Mouse (Mus musculus) neutrophil, adult 5-6 weeks (primary cell): Measurements from ENCODE around the gene Vav3. TPM values are rescaled to one million over a fixed set of nuclear protein-coding genes. Genes with fewer than 3 reads are reported as not detected.

ENCODE experiments used
- ATAC-seq: fragments of 151-379, 151-347 bp; 2 replicates; pipeline ENCODE4 v1.8.0; 2017; ENCODE audit warnings: mild to moderate bottlenecking, moderate TSS enrichment; ENCODE audit not compliant: insufficient number of reproducible peaks, poor library complexity, low FRiP score, severe bottlenecking; ENCODE audit errors: extremely low read depth
- total RNA-seq: library from RNA; stranded (forward); fragments of 200-1000 nt; gene quantifications from 2 replicates; pipeline ENCODE4 v1.2.3, GENCODE M21; 2017

Vav3 gene
- total RNA-seq: 44.2 and 54.9 TPM in 2 replicates

DNA sequence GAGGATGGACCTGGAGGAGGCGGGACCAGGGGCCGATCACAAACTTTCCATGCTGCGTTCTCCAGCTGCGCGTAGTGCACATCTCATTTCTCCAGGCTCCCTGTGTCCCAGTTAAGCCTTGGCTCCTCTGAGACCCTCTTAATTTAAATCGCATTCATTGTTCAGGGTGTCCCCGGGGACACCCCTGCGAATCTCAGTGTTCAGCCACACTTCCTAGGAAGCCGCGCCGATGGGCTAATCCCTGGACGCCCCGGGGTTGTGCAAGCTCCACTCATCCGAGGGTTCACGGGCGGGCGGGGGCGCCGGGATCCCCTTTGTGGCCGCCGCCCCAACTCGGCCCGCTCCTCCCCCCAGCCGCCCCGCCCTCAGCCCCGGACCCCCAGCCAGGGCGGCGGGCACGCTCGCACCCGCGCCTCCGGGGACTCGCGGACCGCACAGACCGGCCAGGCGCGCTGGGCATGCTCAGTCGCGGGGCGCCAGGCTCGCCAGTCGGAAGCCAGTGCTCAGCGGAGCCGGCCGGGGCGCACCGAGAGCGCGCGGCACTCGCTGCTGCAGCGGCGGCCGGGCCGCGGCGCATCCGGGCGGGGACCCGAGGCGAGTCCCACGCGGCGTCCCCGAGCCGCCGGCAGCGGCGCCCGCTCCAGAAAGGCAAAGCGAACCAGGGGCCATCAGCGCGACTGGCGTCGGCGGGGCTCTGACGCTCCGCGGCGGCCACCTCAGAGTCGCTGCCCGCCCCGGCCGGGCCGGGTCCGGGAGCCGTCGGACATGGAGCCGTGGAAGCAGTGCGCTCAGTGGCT lies at the start of gene Vav3:
Gene Vav3, plus strand, starts transcription at position 380 of the 797 bp plus-strand sequence.
- peak; percentile 30; the same call in 1 of the 2 replicates for ATAC-seq

DNA sequence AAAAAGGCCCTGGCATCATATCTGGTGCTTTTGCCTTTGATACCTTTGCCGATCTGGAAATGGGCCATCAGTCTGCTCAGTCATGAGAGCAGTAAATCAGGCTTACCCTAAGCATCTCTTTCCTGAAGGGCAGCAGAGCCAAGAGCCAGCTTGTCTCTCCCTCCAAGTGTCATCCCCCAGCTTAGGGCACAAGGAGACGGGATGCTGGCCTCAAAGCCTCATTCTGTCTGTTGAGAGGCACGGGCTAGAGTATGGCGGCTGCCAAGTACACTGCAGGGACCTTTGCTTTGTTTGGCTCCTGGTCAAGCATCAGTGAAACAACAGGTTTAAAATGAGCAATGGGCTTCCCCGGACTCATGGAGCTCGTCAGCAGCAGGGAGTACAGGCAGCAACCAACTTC lies 41.6 kb upstream of the Vav3 start:
- no peak for ATAC-seq

DNA sequence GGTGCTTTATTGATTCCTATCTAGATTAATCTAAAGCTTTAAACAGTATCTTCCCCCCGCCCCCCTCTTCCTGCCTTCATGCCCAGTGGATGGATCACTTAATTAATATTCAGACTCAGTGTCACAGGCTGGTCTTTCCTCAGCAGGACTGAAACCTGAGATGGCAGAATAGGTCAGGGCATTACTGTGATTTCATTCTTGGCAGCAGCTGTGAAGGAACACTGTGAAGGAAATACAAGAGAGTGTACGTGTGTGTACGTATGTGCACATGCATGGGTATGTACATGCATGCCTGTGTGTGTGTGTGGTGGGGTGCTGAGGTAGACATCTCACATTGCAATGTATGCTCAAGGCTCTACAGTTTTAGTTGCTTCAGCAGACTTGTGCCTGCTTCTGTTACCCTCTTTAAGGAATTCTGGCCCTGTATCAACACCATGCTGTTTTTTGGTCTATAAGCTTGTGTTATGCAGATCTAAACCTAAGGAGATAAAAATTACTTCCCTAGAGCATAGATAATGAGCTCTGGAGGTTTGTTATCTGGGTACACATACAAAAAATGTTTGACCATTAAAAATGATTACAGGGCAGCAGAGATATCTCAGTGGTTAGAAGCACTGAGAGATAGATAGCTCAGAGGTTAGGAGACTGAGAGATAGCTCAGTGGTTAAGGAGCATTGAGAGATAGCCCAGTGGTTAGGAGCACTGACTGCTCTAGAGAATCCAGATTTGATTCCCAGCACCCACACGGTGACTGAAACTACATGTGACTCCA lies 41.0 kb upstream of the Vav3 start:
- no peak for ATAC-seq

DNA sequence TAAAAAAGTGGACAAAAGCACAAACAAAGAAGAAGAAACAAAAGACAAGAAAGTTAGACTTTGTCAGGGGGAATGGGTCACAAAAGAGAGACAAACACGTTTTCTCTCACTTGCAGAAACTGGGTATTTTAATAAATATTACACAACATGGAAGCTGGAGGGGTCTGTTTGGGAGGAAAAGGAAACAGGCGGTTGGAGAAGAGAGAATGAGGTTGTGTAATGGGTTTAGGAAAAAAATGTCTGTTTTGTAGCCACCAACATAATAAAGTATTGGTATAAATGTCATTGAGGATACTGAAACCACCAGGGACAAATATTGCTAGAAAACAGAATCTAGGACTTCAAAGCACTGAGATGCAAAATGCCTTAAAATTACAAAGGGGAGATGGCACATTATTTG lies 38.4 kb upstream of the Vav3 start:
- no peak for ATAC-seq

DNA sequence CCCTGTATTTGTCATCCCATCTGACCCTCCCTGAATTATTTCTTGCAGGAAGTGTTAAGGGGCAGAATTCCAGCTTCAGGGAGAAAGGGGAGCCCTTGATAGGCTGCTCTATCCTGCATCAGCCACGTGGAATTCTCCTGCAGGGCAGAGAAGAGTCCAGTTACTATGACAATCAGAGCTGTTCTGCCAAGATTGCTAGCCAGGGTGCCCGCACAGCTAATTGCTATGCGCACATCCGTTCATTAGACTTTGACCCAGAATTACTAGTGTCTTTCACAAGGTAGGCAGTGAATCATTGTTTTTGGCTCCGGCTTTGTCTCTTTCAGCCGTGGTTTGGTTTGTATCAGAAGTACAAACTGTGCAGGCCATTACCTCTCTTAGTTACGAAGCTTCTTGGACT lies 33.0 kb upstream of the Vav3 start:
- no peak for ATAC-seq

DNA sequence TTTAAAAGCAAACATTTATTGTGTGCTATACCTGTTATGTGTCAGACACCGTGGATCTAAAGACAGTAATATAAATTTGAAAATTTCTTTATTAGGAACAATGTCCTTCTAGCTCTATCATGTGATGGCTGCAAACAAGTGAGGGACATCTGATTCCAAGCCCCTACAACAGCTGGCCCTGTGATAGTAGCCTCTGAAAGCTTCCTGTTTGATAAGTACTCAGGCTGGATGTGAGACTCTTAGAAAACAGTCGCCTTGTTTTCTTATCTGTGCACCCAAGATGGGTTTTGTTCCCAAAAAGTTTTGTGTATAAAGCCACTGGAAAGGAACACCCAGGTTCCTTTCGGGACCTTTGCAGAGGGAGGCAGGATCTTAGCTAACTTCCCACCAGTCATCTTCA lies 32.0 kb upstream of the Vav3 start:
- ATAC-seq: no peak

DNA sequence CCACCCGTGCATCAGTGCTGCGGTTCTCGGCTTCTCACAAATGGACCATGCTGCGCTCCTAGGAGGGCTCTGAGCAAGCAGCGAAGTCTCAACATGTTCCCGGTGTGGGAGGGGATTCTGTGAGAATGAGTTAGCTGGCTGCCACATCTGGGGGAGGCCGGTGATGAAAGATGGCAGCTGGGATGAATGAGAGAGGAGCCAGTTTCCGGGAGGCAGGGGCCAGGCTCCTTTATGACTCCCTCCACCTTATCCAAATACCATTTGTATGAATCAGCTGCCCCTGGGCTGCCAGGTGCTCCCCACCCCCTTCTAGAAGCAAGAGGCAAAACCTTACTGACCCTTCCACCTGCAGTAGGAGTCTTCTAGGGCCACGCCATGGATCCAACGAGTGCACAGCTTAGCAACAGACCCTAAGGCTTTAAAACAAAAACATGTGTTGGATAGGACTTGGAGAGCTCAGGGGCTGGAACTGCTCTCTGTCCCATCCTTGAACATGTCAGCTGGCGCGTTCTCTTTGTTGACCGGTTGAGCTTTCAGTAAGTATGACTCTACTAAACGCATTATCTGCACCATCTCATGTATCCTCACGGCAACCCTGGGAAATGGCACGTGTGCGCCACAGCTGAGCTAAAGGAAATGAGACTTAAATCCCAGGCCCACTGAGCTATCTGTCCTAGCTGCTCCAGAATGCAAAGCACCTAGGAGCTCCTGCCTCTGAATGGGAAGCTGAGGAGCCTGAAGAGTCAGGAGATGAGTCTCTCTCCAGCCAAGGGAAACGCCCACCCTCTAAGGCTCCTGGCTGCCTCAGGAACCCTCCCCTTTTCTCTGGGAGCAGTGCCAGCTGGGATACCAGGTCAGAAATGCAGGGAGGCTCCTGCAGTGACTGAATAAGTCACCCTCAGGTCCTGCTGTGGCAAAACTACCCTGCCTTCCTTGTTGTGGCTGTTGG lies 30.9 kb upstream of the Vav3 start:
- ATAC-seq: no peak

DNA sequence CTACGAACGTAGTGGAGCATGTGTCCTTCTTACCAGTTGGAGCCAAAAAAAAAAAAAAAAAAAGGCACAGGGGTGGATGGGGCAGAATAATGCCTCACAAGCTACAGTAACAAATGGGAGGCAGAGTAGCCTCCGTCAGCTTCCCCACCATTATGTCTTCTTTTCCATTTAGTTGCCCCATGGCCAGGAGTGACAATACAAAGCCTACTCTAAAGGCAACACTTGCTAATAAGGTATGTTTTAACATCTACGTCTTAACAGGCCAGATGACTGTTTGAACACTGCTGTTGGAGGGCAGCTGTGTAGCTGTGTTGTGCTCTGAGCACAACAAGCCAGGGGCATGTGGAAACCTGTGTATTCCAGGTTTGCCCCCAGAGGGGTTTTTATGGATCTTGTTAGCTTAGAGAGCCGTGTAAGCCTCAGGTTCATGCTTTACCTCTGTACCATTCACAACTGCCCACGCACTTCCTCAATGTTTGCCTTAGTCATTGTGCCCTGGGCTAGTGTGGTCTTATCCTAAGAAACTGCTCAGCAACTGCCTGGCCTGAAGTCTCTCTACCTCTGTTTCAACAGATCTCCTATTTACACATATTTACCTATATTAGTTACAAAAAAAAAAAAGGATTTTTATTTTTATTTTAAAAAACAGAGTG lies 29.2 kb upstream of the Vav3 start:
- ATAC-seq: peak; percentile 76; the same call in 1 of the 2 replicates

DNA sequence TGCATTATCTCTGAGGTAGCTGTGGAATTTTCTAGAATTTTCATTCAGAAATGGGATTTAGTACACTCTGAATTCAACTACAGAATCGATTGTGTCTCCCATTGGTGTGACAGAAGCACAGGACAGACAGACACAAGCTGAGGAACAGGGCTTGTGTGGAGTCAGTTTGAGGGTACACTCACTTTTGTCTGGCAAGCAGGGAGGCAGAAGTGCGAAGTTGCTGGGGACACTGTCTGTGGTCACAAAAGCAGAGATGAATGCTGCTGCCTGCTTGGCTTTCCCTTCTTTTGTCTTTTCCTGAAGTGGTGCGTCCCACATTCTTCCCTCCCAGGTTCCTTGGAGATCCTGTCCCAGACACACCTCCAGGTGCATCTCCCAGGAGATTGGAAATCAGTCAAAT lies 28.6 kb upstream of the Vav3 start:
- no peak for ATAC-seq

DNA sequence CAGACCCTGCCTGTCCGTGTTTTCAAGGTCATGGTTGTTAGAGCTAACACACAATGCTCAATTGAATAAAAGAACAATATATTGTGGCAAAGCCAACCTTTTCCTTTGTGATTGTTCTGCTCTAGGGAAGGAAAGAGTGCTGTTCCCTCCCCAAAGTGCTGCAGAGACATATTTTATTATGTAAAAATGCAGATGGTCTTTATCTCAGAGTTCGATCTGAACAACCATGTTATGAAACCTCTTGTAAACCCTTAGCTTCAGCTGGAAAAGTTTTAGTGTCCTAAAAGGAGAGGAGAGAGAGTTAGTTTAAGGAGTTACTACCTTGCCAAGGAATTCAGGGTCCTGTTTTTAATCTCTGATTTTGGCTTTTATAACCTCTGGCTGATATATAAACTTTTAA lies 27.0 kb upstream of the Vav3 start:
- no peak for ATAC-seq

DNA sequence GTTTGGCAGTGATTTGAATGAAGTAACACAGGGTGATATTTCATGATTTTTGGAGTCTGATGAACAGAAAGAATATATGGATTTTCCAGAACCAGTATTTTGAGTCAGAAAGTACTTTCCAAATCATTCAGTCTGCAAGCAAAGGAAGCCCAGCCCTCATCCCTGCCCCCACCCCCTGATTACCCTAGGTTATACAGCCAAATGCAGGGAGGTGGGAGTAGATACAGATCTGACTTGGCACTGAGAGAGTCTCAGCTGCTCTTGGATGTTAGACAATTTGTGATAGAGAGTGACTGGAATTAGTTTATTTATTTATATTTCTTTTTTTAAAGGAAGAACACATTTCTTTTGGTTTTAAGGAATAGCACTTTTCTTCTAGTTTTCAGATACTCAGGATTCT lies 18.2 kb upstream of the Vav3 start:
- no peak for ATAC-seq

DNA sequence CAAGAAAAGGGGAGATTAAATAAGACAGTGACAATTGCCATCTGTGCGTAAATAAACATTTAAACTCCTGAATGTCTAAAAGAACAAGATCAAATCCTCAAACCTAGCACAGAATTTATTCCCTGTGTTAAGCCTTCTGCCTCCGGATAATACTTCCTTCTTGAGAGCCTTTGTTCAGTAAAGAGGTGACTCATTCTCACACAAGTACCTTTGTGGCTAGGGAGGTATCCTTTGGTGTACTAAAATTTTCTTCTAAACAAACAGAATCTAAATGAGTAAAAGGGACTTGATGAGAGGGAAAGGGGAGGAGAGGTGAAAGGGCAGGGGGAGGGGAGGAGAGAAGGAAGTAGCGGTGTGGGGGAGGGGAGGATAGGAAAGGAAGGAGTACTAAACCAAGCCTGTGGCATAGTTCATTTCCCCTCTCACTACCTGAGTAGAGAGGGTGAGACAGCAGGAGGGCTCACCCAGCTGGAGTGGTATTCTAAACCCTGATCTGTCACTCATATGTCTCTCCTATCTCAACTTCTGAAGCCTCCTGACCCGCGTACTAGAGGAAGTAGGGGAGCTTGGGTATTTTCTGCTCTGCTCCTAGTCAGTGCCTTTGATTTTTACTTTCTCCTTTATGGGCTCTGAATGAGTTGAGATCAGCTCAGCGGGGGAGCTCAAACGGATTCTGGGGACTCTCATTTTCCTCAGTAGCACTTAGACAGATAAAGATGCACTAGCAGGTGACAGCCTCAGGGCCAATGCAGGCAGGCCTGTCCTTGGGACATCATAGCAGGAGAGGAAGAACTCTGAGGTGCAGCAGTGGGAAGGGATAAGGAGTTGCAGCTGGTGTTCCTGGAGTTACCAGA lies 16.8 kb upstream of the Vav3 start:
- ATAC-seq: peak; percentile 79

DNA sequence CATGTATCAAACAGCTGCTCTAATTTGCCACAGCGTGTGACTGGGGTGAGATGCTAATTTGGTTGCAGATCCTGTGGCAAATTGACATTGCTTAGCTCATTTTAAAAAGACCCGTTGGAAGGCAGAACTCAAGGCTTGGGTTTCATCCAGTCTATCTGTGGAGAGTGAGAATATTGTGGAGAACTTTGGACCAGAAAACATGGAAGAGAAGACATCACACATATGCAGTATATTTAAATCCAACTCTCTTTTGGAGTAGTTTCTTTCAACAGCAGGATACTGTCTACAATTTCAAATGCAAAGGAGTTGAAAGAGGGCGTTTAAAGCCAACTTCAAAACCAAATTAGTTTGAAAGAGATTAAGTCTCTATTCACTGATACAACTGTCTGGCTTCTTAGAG lies 13.3 kb upstream of the Vav3 start:
- ATAC-seq: no peak

DNA sequence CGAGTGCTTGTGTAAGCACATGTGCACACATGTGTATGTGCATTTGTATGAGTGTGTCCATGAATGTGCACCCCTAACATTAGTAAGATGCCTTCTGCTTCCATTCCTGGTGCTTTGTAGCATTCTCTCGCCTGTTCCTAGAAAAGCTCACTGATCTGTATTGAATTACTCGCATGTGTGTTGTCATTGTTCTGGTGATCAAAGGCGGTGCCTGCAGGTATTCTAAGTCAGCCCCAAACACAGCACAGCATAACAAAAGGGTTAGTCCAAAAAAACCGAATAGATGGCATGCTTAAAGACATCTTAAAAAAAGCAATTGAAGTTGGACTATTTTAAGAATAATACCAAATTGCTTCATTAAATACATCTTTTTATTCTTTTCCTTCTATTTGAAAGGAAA lies 7.7 kb upstream of the Vav3 start:
- ATAC-seq: no peak

DNA sequence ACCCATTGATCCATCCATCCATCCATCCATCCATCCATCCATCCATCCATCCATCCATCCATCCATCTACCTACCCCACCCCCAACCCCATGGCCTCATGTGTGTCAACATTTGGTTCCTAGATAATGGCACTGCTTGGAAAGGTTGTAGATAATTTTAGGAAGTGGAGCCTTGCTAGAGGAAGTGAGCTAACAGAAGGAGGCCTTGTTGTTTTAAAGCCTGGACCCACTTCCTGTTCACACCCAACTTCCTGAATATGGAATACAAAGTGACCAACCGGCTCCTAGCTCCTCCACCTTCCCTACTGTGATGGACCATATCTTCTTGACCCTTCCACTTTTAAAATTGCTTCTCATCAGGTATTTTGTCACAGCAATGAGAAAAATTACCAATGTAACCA lies 5.0 kb upstream of the Vav3 start:
- ATAC-seq: peak; percentile 51

DNA sequence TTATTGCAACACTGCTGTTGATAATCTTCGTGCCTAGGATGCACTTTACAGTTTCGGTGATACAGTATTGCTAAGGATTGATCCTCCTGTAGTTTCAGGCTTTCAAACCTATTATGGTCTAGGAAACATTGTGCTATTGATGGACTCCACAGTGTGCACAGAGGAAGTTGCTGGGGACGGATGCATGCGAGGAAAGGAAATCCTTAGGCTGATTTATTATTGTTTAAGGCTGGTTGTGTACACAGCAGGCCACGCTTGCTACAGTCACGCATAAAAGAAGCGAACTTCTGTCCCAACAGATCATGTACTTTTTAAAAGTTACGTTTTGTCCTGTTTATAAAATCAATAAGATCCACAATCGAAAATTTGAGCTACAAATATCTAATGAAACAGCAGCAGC lies 1.2 kb upstream of the Vav3 start:
- ATAC-seq: no peak

DNA sequence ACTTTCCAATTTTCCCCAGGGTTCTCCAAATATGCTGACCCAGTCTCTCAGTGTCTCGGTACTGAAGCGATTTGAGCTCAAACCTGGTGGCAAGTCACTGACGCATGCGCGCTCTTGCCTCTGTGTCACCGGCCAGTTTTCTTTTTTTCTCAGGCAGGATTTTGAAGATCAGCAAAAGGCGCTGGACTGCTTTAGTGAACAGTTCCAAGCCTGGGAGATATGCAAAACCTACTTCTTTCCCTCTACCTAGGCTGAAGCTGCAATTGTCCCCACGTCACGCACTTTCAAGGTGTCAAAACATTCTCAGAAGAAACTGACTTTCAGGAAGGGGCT lies 546 bp upstream of the Vav3 start:
- ATAC-seq: peak; percentile 18

DNA sequence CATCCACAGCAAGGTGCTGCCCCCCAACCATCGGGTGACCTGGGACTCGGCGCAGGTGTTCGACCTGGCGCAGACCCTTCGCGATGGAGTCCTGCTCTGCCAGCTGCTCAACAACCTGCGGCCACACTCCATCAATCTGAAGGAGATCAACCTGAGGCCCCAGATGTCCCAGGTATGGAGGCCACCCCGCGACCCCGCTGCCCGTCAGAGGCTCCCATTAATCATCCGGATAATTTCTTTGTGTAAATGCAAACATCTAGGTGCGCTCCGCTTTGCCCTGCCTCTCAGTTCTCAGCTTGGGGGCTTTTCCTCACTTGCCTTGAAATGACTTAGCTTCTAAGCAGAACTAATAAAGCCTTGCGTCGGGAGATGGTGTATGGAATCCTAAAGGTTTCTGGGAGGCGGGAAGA lies 623 bp downstream of the Vav3 start:
- ATAC-seq: peak; percentile 2; the same call in 1 of the 2 replicates
